Mouse (Mus musculus) liver, embryonic 14.5 days (tissue): ENCODE measurements around the gene Pacsin2.
A peak's percentile ranks its signal among the peaks of the same experiment; 100 is the strongest.

Experiments
- CTCF ChIP-seq: IDR thresholded peaks from 2 replicates; pipeline ENCODE4 v1.5.1; 2016; ENCODE audit warnings: antibody characterized with exemption, low read depth, control low read depth
- EP300 ChIP-seq: IDR thresholded peaks from 2 replicates; pipeline ENCODE4 v1.6.1; 2016; ENCODE audit warnings: antibody characterized with exemption, low read depth

DNA sequence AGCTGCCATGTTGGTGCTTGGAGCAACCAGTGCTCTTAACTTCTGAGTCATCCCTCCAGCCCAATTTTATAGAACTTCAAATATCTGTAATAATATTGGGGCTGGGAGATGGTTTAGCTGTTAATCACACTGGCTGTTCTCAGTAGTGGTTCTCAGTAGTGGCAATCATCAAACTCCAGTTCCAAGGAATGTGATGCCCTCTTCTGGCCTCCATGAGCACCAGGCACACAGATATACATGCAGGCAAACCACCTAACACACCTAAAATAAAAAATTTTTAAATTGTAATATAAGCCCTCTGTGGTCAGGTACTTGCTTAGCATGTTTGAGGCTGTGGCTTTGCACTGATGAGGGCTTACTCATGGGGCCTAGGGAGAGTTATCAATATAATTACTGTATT lies 98.7 kb downstream of the Pacsin2 start:
- TF ChIP-seq CTCF (peak; percentile 46), EP300 (no peak)
